Mouse (Mus musculus) liver, embryonic 14.5 days (tissue): Measurements from ENCODE around the gene Fbln1. TPM values are rescaled to one million over a fixed set of nuclear protein-coding genes. Genes with fewer than 3 reads are reported as not detected.

Source experiments
- ATAC-seq: fragments of 200-750 bp; cut with Nextera tagmentation; 2 replicates; pipeline ENCODE4 v1.8.0; 2017; ENCODE audit warnings: moderate number of reproducible peaks, mild to moderate bottlenecking, moderate library complexity; ENCODE audit not compliant: insufficient read depth
- DNase-seq, 3 experiments: peaks; one replicate each; pipeline ENCODE4 v3.0.0-alpha.2; 2012 to 2013; ENCODE audit warnings: low read depth in 3 of 3, low spot score in 3 of 3
- H3K27ac ChIP-seq: fragments of 300-500 bp; sonication (generic); 2 replicates; pipeline ENCODE4 v1.5.1; 2014; ENCODE audit warnings: moderate library complexity, mild to moderate bottlenecking, control low read depth, inconsistent platforms
- H3K27me3 ChIP-seq: fragments of 300-500 bp; sonication (generic); 2 replicates; pipeline ENCODE4 v1.6.1; 2014; ENCODE audit warnings: mild to moderate bottlenecking, low read length, moderate library complexity; ENCODE audit not compliant: control insufficient read depth, insufficient read depth
- H3K36me3 ChIP-seq: fragments of 300-500 bp; sonication (generic); replicated peaks from 2 replicates; pipeline ENCODE4 v1.6.1; 2014; ENCODE audit warnings: low read depth; ENCODE audit not compliant: control insufficient read depth, insufficient read depth
- H3K4me1 ChIP-seq, 2 experiments: fragments of 200-500 bp in 1 of 2; fragments of 300-500 bp in 1 of 2; sonication (generic) in 1 of 2; replicated peaks; 2 replicates each; pipeline ENCODE4 v1.6.1; 2012 to 2014; ENCODE audit warnings: antibody characterized with exemption in 1 of 2, inconsistent platforms in 1 of 2, low read length in 1 of 2; ENCODE audit not compliant: control insufficient read depth in 2 of 2, insufficient read depth in 2 of 2
- H3K4me2 ChIP-seq: fragments of 300-500 bp; sonication (generic); 2 replicates; pipeline ENCODE4 v1.6.1; 2014; ENCODE audit warnings: low read depth, mild to moderate bottlenecking, control low read depth, moderate library complexity
- H3K4me3 ChIP-seq, 2 experiments: fragments of 200-500 bp in 1 of 2; fragments of 300-500 bp in 1 of 2; sonication (generic) in 1 of 2; 2 replicates each; pipeline ENCODE4 v1.5.1; 2012 to 2014; ENCODE audit warnings: low read depth in 2 of 2, low read length in 2 of 2, mild to moderate bottlenecking in 2 of 2, control low read depth in 1 of 2, inconsistent platforms in 1 of 2, moderate library complexity in 1 of 2; ENCODE audit not compliant: insufficient read depth in 1 of 2
- H3K9ac ChIP-seq: fragments of 300-500 bp; sonication (generic); replicated peaks from 2 replicates; pipeline ENCODE4 v1.6.1; 2014; ENCODE audit warnings: mild to moderate bottlenecking, control low read depth, moderate library complexity
- H3K9me3 ChIP-seq: fragments of 300-500 bp; sonication (generic); 2 replicates; pipeline ENCODE4 v1.6.1; 2016; ENCODE audit warnings: low read length, mixed read lengths; ENCODE audit not compliant: control insufficient read depth
- CTCF ChIP-seq: IDR thresholded peaks from 2 replicates; pipeline ENCODE4 v1.5.1; 2016; ENCODE audit warnings: antibody characterized with exemption, low read depth, control low read depth
- EP300 ChIP-seq: IDR thresholded peaks from 2 replicates; pipeline ENCODE4 v1.6.1; 2016; ENCODE audit warnings: antibody characterized with exemption, low read depth
- WGBS: fragments of 180-500 bp; shearing (Covaris S2); extraction: QIAGEN DNeasy Blood & Tissue Kit; methylation state at CpG from one replicate; pipeline ENCODE4 v1.1.7; 2014; ENCODE audit not compliant: insufficient replicate concordance; 5-methylcytosine and 5-hydroxymethylcytosine counted together
- polyA plus RNA-seq, 2 experiments: library from polyadenylated mRNA; depleted of rRNA in 1 of 2; stranded (reverse) in 1 of 2; unstranded in 1 of 2; fragments of >200 nt; fragmentation: Nextera tagmentation in 1 of 2; extraction: Ambion mirVana in 1 of 2; gene quantifications; 2 replicates each; pipeline versions ENCODE4 v1.2.1 to v1.2.3; 2012 to 2014

Gene Fbln1
- polyA plus RNA-seq, 2 experiments = 4.9 to 5.4 TPM

GRCm38 (mm10) chr15:85266729-85267434 lies 61.1 kb downstream of the Fbln1 start:
- TF ChIP-seq CTCF = peak; percentile 79
- no peak for TF ChIP-seq EP300
- Histone ChIP-seq H3K9ac (no peak overlapping the region), H3K36me3 (no peaks in the 10 kb centered on the region), H3K27ac (no peak overlapping the region), H3K4me1 (no peaks in the 10 kb centered on the region), H3K4me2 (no peak overlapping the region), H3K27me3 (no peaks in the 10 kb centered on the region), H3K4me3 (no peak overlapping the region), H3K9me3 (no peaks in the 10 kb centered on the region)
- DNase-seq (peak; percentile 24 to 35 (median 26)), ATAC-seq (no peak)
- WGBS = 47% methylated on average over 14 of the region's 14 CpGs

DNA sequence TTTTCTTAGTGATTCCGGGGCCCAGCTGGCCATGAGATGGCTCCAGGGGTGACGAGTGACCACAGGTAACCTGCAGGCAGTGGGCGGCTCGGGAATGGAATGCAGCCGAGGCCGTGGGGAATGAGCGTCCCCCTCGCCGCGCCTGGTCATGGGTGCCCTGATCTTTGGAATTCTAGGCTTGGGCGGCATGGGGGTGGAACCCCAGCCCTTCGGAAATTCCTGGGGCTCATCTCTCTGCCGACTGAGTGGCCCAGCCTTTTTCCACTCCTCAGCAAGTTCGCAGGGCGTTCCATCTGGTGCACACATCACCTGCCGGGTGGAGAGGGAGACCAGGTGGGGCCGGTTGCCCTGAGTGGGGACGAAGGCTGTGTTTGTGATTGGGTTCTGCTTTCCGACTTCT lies 62.1 kb downstream of the Fbln1 start:
- WGBS = 79% methylated on average over 19 of the region's 19 CpGs
- Histone ChIP-seq H3K27ac (no peak overlapping the region), H3K36me3 (no peaks in the 10 kb centered on the region), H3K4me2 (no peak overlapping the region), H3K27me3 (no peaks in the 10 kb centered on the region), H3K4me1 (no peaks in the 10 kb centered on the region), H3K4me3 (no peak overlapping the region), H3K9me3 (no peaks in the 10 kb centered on the region), H3K9ac (no peak overlapping the region)
- TF ChIP-seq CTCF (no peak), EP300 (no peak)
- no peak for DNase-seq
- no peak for ATAC-seq

GRCm38 (mm10) chr15:85272988-85273387 lies 67.2 kb downstream of the Fbln1 start:
- no peak for DNase-seq
- 53% methylated on average over 11 of the region's 11 CpGs for WGBS
- no peak for ATAC-seq
- Histone ChIP-seq H3K36me3 (no peaks in the 10 kb centered on the region), H3K27ac (no peak overlapping the region), H3K9ac (no peak overlapping the region), H3K4me3 (no peak overlapping the region), H3K4me2 (no peak overlapping the region), H3K4me1 (no peaks in the 10 kb centered on the region), H3K9me3 (no peaks in the 10 kb centered on the region), H3K27me3 (no peaks in the 10 kb centered on the region)
- TF ChIP-seq EP300 (no peak), CTCF (no peak)

DNA sequence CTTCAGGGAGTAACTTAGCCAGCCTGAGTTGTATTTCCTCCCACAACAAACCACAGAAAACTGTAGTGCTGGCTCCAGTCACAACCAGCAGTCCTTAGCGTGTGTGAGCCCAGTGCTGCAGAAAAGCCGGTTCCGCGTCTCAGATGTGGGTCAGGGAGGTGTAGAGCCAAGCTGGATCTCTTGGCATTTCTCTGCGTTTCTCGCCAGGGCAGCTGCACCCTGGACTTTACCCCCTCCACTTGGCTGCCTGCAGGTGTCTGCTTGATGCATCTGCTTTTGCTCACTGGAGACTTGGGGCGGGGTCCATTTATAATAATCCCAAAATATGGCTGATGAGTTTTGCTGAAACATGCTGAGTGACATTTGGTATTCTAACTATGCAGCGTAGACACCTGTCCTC lies 71.5 kb downstream of the Fbln1 start:
- no peak overlapping the region for H3K27ac ChIP-seq
- no peak overlapping the region for H3K4me2 ChIP-seq
- ATAC-seq (no peak), DNase-seq (no peak)
- no peak overlapping the region for H3K4me3 ChIP-seq
- H3K9me3 ChIP-seq = no peaks in the 10 kb centered on the region
- H3K4me1 ChIP-seq = no peaks in the 10 kb centered on the region
- H3K9ac ChIP-seq = no peak overlapping the region
- no peaks in the 10 kb centered on the region for H3K27me3 ChIP-seq
- no peaks in the 10 kb centered on the region for H3K36me3 ChIP-seq
- TF ChIP-seq EP300 (no peak), CTCF (no peak)
- WGBS = 72% methylated on average over 8 of the region's 8 CpGs

DNA sequence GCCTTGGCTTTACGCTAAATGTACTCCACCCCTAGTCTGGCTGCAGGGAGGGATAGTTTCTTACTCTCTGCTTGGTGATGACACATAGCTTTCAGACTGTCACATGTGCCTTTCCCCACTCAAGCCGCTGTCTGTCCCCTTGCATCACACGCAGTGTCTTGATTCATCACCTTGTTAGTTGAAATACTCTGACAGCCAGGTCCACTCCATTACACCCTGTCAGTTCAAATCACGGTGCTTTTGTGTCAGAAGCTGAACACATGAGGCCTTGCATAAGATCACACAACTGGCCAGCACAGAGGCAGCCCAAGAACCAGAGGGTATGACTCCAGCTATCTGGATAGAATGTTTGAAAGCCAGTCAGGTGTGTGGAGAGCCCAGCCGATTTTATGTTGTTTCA lies 73.2 kb downstream of the Fbln1 start:
- Histone ChIP-seq H3K9me3 (no peaks in the 10 kb centered on the region), H3K36me3 (no peaks in the 10 kb centered on the region), H3K4me2 (no peak overlapping the region), H3K4me1 (no peaks in the 10 kb centered on the region), H3K27ac (no peak overlapping the region), H3K9ac (no peak overlapping the region), H3K27me3 (no peaks in the 10 kb centered on the region), H3K4me3 (no peak overlapping the region)
- no peak for TF ChIP-seq CTCF
- no peak for TF ChIP-seq EP300
- DNase-seq (no peak), ATAC-seq (no peak)
- 74% methylated on average over 5 of the region's 5 CpGs for WGBS
